22 mouse cellular contexts compared by ENCODE assay signal in genomic region chr14:56123516-56123915, GRCm38 (mm10). TPM values are rescaled to one million over a fixed set of nuclear protein-coding genes. Genes with fewer than 3 reads are reported as not detected.
DNase-seq lines count a peak whose midpoint lies in the region.
"Had no signal": no experiment of that assay in that cellular context is flagged by ENCODE, and none has a peak within 500 bp of the region (broad histone marks: within the 10 kb centered on the region; RNA-seq: fewer than 3 reads in every experiment).

No protein-coding gene starts in this region.

- peak; percentile 58 for DNase-seq in adrenal gland, adult 2 months
- DNase-seq in adrenal gland, postnatal 25 days = no peak
- peak; percentile 19 for DNase-seq in adrenal gland, postnatal 10 days
- peak; percentile 15 for DNase-seq in adrenal gland, postnatal 14 days
- DNase-seq in left cerebral cortex, adult 9 months (ENCODE audit: low spot score in 2 of 2) = no peak
- DNase-seq in retina, postnatal 1 day = no peak
- DNase-seq: cerebellum, adult 11-12 months; cerebellum, adult 2 months; cerebellum, adult 9-10 months; cerebellum, postnatal 10 days; cerebellum, postnatal 25 days; forebrain, postnatal 0 days had no signal

RNA-seq across cellular contexts. Expression of gene Gzme, which starts 3.1 kb away (rescaled TPM):
- not detected for total RNA-seq in adrenal gland, adult 2 months (2021)
- polyA plus RNA-seq in adrenal gland, adult 2 months (2012; rRNA removed) = not detected in 2 replicates
- total RNA-seq in adrenal gland, postnatal 25 days (2021) = not detected in 2 replicates
- total RNA-seq in adrenal gland, postnatal 10 days (2021) = not detected
- not detected in 2 replicates for total RNA-seq in adrenal gland, postnatal 14 days (2021)
- total RNA-seq: forebrain, postnatal 0 days; MEL had no signal
- polyA plus RNA-seq: cerebellum, adult 2 months; cortical plate, adult 2 months; embryonic facial prominence, embryonic 10.5 days; embryonic facial prominence, embryonic 12.5 days; forebrain, embryonic 11.5 days; forebrain, embryonic 13.5 days; forebrain, embryonic 15.5 days; forebrain, postnatal 0 days had no signal

RNA-seq across cellular contexts. Expression of gene Gzmd, which starts 8.9 kb away (rescaled TPM):
- not detected for total RNA-seq in adrenal gland, adult 2 months (2021)
- not detected in 2 replicates for polyA plus RNA-seq in adrenal gland, adult 2 months (2012; rRNA removed)
- not detected in 2 replicates for total RNA-seq in adrenal gland, postnatal 25 days (2021)
- total RNA-seq in adrenal gland, postnatal 10 days (2021) = not detected
- not detected in 2 replicates for total RNA-seq in adrenal gland, postnatal 14 days (2021)
- total RNA-seq: forebrain, postnatal 0 days; MEL had no signal
- polyA plus RNA-seq: cerebellum, adult 2 months; cortical plate, adult 2 months; embryonic facial prominence, embryonic 10.5 days; embryonic facial prominence, embryonic 12.5 days; embryonic facial prominence, embryonic 14.5 days; forebrain, embryonic 11.5 days; forebrain, embryonic 13.5 days; forebrain, embryonic 15.5 days; forebrain, postnatal 0 days had no signal

RNA-seq across cellular contexts. Expression of gene Ctsg, which starts 21.1 kb away (rescaled TPM):
- total RNA-seq in adrenal gland, adult 2 months (2021) = not detected
- not detected in 2 replicates for polyA plus RNA-seq in adrenal gland, adult 2 months (2012; rRNA removed)
- total RNA-seq in adrenal gland, postnatal 25 days (2021) = not detected in 2 replicates
- total RNA-seq in adrenal gland, postnatal 10 days (2021) = 1 to 10 TPM in 1 of 2 experiments, under 1 TPM in 1; 0.48 to 1.2 TPM
- total RNA-seq in adrenal gland, postnatal 14 days (2021) = 0.64 TPM in 1 of 2 replicates, not detected in the other
- total RNA-seq: ES-E14; forebrain, postnatal 0 days; MEL had no signal
- polyA plus RNA-seq: C2C12; cerebellum, adult 2 months; cortical plate, adult 2 months; embryonic facial prominence, embryonic 10.5 days; embryonic facial prominence, embryonic 12.5 days; forebrain, embryonic 11.5 days; forebrain, embryonic 13.5 days; forebrain, embryonic 15.5 days had no signal

RNA-seq across cellular contexts. Expression of gene Gzmg, which starts 35.9 kb away (rescaled TPM):
- not detected for total RNA-seq in adrenal gland, adult 2 months (2021)
- not detected in 2 replicates for polyA plus RNA-seq in adrenal gland, adult 2 months (2012; rRNA removed)
- total RNA-seq in adrenal gland, postnatal 25 days (2021) = not detected in 2 replicates
- total RNA-seq in adrenal gland, postnatal 10 days (2021) = not detected
- total RNA-seq in adrenal gland, postnatal 14 days (2021) = not detected in 2 replicates
- total RNA-seq: ES-E14; forebrain, postnatal 0 days; MEL had no signal
- polyA plus RNA-seq: C2C12; cerebellum, adult 2 months; cortical plate, adult 2 months; embryonic facial prominence, embryonic 10.5 days; embryonic facial prominence, embryonic 12.5 days; embryonic facial prominence, embryonic 14.5 days; forebrain, embryonic 11.5 days; forebrain, embryonic 13.5 days; forebrain, embryonic 15.5 days; forebrain, postnatal 0 days had no signal

RNA-seq across cellular contexts. Expression of gene Mcpt8, which starts 38.4 kb away (rescaled TPM):
- total RNA-seq in adrenal gland, adult 2 months (2021) = not detected
- polyA plus RNA-seq in adrenal gland, adult 2 months (2012; rRNA removed) = not detected in 2 replicates
- not detected in 2 replicates for total RNA-seq in adrenal gland, postnatal 25 days (2021)
- under 1 TPM; 0.66 to 0.97 TPM for total RNA-seq in adrenal gland, postnatal 10 days (2021)
- 0.70 TPM in 1 of 2 replicates, not detected in the other for total RNA-seq in adrenal gland, postnatal 14 days (2021)
- total RNA-seq: forebrain, postnatal 0 days; MEL had no signal
- polyA plus RNA-seq: cerebellum, adult 2 months; cortical plate, adult 2 months; embryonic facial prominence, embryonic 10.5 days; embryonic facial prominence, embryonic 12.5 days; forebrain, embryonic 11.5 days; forebrain, embryonic 13.5 days; forebrain, postnatal 0 days had no signal

Comparison
In these comparisons a context has a peak if more than half of its experiments do, and no peak if none do; other contexts are left out.
1. DNase-seq: peak in adrenal gland, adult 2 months (single experiment), adrenal gland, postnatal 10 days (single experiment) and adrenal gland, postnatal 14 days (single experiment); none in adrenal gland, postnatal 25 days (single experiment), left cerebral cortex, adult 9 months (0 of 2) and retina, postnatal 1 day (single experiment).